Mouse (Mus musculus) fat pad, adult 2 months (tissue): ENCODE data around the gene Tmem183a.

Source experiments
- DNase-seq: peaks from one replicate; pipeline ENCODE4 v3.0.0-alpha.2; 2011; ENCODE audit warnings: low read depth, low spot score; ENCODE audit errors: extremely low read depth

The Tmem183a gene

DNA sequence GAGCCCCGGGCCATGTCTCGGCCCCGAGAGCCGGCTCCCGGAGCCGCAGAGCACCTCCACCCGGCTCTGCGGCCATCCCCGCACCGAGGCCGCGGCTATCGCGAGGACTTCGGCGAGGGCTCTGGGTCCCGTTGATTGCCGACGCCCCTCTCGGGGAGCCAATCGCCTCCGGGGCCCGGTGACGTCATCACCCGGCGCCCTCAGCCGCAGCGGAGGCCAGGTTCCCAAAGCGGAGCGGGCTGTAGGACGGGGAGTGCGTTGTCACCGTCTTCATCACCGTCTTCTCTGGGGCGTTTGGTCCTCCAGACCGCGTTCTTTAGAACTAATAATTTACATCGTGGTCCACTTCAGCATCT lies at the start of gene Tmem183a:
Gene Tmem183a (minus strand): TSS at position 123 of the 356 bp plus-strand sequence.
- no peak for DNase-seq

DNA sequence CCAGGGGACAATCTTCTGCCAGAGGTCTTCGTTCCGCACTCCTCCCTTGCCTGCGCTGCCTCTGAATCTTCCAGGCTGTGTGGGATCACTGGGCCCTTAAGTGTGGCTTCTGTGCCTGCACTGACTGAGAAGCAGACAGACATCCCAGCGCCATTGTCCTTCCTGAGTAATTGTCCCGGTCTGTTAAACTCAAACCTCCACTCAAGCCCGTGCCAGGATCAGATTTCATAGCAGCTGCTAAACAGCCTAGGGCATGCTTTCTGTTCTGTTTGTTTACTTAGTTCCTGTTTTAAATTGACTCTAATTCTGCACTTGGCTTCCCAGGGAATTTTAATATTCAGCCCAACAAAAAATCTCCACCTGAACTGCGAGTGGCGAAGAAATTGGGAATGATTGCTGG lies 46.3 kb upstream of the Tmem183a start:
- DNase-seq = no peak

GRCm38 (mm10) chr1:134406414-134406771 lies 44.6 kb upstream of the Tmem183a start:
- no peak for DNase-seq

- peak; percentile 49 for DNase-seq
These were observed 44.0 kb upstream of the Tmem183a start, which contains the start of gene Cyb5r1 for GRCm38 (mm10) chr1:134405509-134406413. Gene Cyb5r1 (plus strand): TSS chr1:134405559.

DNA sequence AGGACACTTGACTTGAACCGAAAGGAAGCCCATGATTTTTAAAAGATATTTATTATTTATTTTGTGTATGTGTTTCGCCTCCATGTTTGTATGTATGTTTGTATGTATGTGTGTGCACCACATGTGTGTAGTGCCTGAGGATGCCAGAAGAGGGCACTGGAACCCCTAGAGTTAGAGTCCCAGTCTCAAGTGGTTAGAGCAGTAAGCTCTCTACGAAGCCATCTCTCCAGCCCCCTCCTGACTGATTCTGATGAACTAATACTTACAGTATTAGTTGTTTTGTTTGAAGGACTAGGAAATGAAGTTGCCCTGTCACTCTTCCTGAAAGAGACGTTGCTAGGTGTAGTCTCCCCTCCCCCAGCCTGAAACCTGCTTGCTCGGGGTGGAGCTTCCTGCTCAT lies 38.0 kb upstream of the Tmem183a start:
- DNase-seq = no peak

GRCm38 (mm10) chr1:134398210-134398609 lies 36.4 kb upstream of the Tmem183a start:
- no peak for DNase-seq

DNA sequence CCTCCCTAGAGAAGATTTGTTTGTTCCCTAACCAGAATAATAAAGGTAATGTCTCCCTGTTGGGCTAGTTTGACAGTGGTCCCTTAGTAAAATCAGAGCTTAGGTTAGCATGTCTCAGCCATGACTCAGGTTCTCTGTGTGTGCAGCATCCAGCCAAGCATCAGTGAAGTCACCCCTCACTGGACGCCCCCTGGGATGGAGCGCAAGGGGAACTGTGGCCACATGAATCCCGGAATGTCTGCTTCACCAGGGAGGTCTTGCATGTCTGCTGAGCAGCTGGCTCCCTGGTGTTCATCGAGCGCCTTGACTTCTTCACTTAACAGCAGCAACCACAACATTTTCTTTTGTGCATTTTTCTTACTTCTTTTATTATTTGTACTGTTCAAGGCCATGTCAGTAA lies 32.0 kb upstream of the Tmem183a start:
- DNase-seq = no peak

DNA sequence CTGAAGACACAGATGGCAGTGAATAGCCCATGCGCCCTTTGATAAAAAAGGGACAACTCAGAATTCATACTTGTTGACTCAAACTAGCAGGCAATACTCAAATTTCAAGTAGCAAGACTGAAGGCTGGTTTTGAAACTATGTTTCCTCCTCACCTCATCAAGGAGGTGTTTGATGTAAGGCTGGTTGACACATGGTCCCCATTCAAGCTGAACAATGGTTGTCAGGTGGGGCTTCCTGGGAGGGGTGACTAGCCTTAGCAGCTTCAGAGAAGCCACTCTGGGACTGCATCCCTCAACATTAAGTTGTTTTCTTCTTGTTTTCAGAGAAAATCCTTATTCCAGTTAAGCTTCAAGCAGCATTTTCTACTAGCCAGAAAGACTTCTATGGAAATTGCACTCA lies 23.9 kb upstream of the Tmem183a start, which contains the start of gene 4933406M09Rik:
Gene 4933406M09Rik (plus strand): TSS at position 275 of the 400 bp plus-strand sequence.
- DNase-seq = no peak

DNA sequence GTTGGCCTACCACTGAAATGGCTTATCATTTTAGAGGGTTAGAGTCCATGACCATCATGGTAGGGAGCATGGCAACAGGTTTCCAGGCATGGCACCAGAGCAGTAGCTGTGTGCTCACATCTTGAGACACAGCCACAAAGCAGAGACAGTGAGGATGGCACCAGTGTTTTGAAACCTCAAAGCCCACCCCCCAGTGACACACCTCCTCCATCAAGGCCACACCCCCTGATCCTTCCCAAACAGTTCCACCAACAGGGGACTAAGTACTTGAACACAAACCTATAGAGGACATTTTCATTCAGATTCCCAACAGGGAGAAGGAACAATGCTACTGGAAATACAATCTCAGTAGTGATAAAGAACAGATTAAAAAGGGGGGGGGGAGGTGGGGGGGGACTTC lies 23.4 kb upstream of the Tmem183a start:
- DNase-seq = no peak

GRCm38 (mm10) chr1:134384581-134384980 lies 22.8 kb upstream of the Tmem183a start:
- no peak for DNase-seq

DNA sequence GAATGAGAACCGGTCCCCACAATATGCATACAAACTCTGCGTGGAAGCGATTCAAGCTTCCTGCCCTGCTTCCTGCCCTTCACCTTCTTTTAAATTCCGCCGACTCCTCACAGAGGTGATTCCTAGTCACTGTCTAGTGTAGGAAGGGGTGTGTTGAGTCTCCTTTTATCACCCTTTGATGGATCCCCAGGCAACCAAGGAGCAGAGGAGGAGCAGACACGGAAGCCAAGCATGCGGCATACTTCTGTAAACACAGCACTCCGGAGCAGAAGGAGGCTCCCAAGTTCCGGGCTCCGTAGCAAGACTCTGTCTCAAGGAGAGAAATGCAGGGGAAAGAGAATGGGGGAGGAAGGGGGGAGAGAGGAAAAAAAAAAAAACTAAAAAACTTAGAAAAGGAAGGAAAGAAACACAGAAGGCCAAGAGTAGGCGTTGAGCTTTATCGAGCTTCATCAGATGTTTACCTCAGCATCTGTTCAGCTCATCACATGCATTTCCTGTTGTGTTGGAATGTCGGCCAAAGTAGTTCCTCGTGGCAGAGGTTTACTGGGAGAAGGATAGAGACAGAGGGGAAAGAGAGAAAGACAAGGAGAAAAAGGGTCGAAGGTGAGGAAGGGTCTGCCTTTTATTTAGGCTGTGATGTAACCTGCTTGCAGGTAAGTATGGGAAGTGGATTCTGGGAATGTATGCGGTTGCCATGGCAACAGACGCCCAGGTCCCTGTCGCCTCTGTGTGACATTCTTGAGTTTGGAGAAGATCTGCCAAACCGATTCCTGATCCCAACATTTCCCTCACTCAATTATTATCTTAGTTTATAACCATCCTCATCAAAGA lies 20.2 kb upstream of the Tmem183a start:
- no peak for DNase-seq

DNA sequence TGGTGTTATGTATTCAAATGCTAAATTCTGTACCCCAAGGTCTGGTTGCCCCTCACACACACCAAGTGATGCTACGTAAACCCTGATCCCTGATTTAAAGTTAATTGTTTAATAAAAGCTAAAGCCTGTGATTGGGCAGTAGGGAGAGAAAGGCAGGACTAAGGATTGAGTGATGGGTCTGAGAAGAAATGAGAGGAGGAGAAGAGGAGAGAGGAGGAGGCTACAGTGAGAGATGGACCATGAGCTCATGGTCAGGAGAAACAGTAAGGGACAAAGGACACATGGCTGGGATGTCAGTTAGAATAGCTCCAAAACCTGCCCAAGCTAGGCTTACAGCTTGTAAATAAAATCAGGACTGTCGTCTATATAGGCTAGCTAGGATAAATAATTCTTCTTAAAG lies 19.3 kb upstream of the Tmem183a start:
- DNase-seq = no peak

DNA sequence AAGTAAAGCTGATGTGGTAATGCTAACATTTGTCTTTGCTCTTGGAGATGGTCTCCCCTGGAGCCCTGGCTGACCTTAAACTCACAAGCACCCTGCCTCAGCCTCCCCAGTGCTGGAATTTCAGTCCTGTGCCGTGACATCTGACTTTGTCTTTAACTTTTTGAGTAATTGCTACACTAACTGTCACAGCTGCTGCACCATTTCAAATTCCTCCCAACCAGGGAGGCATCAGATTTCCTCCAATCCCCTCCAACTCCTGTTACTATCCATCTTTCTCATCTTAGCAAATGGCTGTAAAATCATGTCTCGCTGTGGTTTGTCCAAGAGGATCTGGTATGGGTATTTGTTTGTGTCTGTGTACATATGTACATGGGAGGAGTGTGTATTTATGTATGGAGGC lies 12.3 kb upstream of the Tmem183a start:
- no peak for DNase-seq

- no peak for DNase-seq
These were observed 7.1 kb upstream of the Tmem183a start for GRCm38 (mm10) chr1:134368777-134369337.

DNA sequence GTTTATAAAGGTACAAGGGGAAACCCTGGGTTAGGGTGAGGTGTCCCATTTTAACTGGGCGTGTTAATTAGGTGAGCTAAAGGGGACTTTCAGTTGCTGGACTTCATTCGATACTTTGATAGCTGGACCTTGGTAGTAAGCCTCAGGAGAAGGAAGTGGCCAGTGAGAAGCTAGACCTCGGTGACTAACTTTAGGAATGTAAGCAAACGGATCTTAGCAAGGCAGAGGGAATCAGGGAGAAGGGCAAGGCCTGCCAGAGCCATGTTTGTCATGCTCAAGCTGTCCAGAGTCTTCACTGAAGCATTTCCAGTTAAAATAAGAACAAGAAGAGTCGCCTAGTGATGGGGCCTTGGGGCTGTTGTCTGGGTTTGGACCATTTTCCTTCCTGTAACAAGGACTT lies 3.7 kb upstream of the Tmem183a start:
- no peak for DNase-seq

DNA sequence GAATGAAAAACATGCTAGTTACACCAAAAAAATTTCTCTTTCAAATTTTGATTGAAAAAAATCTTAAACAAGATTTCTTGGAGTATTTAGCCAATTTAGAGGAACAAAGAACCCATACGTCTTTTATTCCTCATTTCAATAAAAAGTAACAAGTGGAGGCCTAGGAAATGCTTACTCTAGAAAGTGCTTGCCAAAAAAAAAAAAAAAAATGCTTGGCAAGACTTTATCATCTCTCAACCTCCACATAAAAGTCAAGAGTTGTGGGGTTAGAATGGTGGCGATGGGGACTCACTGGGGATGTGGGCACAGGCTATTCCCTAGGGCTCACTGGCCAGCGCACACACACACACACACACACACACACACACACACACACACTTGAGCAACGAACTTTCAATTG lies 1.4 kb upstream of the Tmem183a start:
- no peak for DNase-seq

GRCm38 (mm10) chr1:134361195-134361856 lies 453 bp downstream of the Tmem183a start:
- no peak for DNase-seq

DNA sequence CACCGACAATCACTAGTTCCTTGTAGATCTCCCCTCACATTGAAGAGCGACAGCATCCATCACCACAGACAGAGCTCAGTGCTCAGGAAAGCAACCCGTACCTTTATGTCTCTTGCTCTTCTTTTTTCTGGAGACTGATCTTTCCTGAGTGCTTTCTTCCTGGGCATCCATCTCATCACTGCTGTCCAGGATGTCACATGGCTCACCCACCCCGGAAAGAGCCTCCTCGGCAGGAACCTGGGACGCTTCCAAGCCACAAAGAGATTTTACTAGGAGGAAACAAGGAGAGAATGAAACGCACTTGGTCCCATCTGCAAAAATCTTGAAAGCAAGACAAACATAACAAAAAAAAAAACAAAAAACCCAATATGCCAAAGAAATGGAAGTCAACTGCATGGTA lies 1.1 kb downstream of the Tmem183a start:
- no peak for DNase-seq

GRCm38 (mm10) chr1:134357461-134357860 lies 4.3 kb downstream of the Tmem183a start:
- no peak for DNase-seq

GRCm38 (mm10) chr1:134353326-134353725 lies 8.5 kb downstream of the Tmem183a start:
- DNase-seq = peak; percentile 21

GRCm38 (mm10) chr1:134347791-134348190 lies 14.0 kb downstream of the Tmem183a start:
- no peak for DNase-seq
